Mouse (Mus musculus): Measurements from ENCODE around the gene Ecel1.

Gene Ecel1

GRCm38 (mm10) chr1:87170458-87170857 is 14.1 kb upstream of the Ecel1 start:
- no peak for DNase-seq (ENCODE audit: low spot score)

- no peak for DNase-seq (ENCODE audit: low spot score)
Measured at GRCm38 (mm10) chr1:87164796-87165184, 8.5 kb upstream of the Ecel1 start.

- no peak for DNase-seq (ENCODE audit: low spot score)
Measured at GRCm38 (mm10) chr1:87164164-87164795, 8.0 kb upstream of the Ecel1 start.

GRCm38 (mm10) chr1:87159396-87159795 is 3.1 kb upstream of the Ecel1 start:
- DNase-seq (ENCODE audit: low spot score): no peak

GRCm38 (mm10) chr1:87155531-87156198 is 656 bp downstream of the Ecel1 start:
- peak; percentile 63 for DNase-seq (ENCODE audit: low spot score)

- no peak for DNase-seq (ENCODE audit: low spot score)
Measured at GRCm38 (mm10) chr1:87154501-87155120, 1.7 kb downstream of the Ecel1 start.

GRCm38 (mm10) chr1:87153776-87154500 is 2.4 kb downstream of the Ecel1 start:
- no peak for DNase-seq (ENCODE audit: low spot score)

GRCm38 (mm10) chr1:87151286-87151685 is 5.0 kb downstream of the Ecel1 start:
- no peak for DNase-seq (ENCODE audit: low spot score)

GRCm38 (mm10) chr1:87149422-87149821 is 6.9 kb downstream of the Ecel1 start:
- peak; percentile 58 for DNase-seq (ENCODE audit: low spot score)

- DNase-seq (ENCODE audit: low spot score): no peak
Measured at GRCm38 (mm10) chr1:87143141-87143540, 13.2 kb downstream of the Ecel1 start.

GRCm38 (mm10) chr1:87142456-87142855 is 13.9 kb downstream of the Ecel1 start:
- no peak for DNase-seq (ENCODE audit: low spot score)

GRCm38 (mm10) chr1:87141550-87141949 is 14.8 kb downstream of the Ecel1 start:
- DNase-seq (ENCODE audit: low spot score): no peak

- DNase-seq (ENCODE audit: low spot score): no peak
Measured at GRCm38 (mm10) chr1:87131803-87132202, 24.5 kb downstream of the Ecel1 start.

- no peak for DNase-seq (ENCODE audit: low spot score)
Measured at GRCm38 (mm10) chr1:87127206-87128030, 28.9 kb downstream of the Ecel1 start.

- DNase-seq (ENCODE audit: low spot score): no peak
Measured at GRCm38 (mm10) chr1:87124673-87125072, 31.6 kb downstream of the Ecel1 start, which contains the start of gene Akp3. Akp3 (plus strand) TSS chr1:87124973.

- DNase-seq (ENCODE audit: low spot score): no peak
Measured at GRCm38 (mm10) chr1:87114784-87115183, 41.5 kb downstream of the Ecel1 start.

- DNase-seq (ENCODE audit: low spot score): peak; percentile 50
Measured at GRCm38 (mm10) chr1:87111719-87112354, 44.5 kb downstream of the Ecel1 start.

- DNase-seq (ENCODE audit: low spot score): no peak
Measured at GRCm38 (mm10) chr1:87108564-87108963, 47.8 kb downstream of the Ecel1 start.

GRCm38 (mm10) chr1:87106536-87106935 is 49.8 kb downstream of the Ecel1 start:
- no peak for DNase-seq (ENCODE audit: low spot score)

- DNase-seq (ENCODE audit: low spot score): no peak
Measured at GRCm38 (mm10) chr1:87103936-87104335, 52.4 kb downstream of the Ecel1 start.

- no peak for DNase-seq (ENCODE audit: low spot score)
Measured at GRCm38 (mm10) chr1:87102114-87102513, 54.2 kb downstream of the Ecel1 start.
